Mouse (Mus musculus): ENCODE results near the gene Atp8b2.

Gene Atp8b2

GRCm38 (mm10) chr3:89961436-89961835, 1.9 kb downstream of the Atp8b2 start:
- no peak for ATAC-seq (ENCODE audit: insufficient number of reproducible peaks, low FRiP score, low TSS enrichment)

- peak; percentile 80 for ATAC-seq (ENCODE audit: insufficient number of reproducible peaks, low FRiP score, low TSS enrichment)
Observed at GRCm38 (mm10) chr3:89960469-89960868, 2.8 kb downstream of the Atp8b2 start.

- ATAC-seq (ENCODE audit: insufficient number of reproducible peaks, low FRiP score, low TSS enrichment): peak; percentile 47; the same call in 1 of the 2 replicates
Observed at GRCm38 (mm10) chr3:89959435-89959834, 3.9 kb downstream of the Atp8b2 start.

- ATAC-seq (ENCODE audit: insufficient number of reproducible peaks, low FRiP score, low TSS enrichment): no peak
Observed at GRCm38 (mm10) chr3:89957880-89958279, 5.4 kb downstream of the Atp8b2 start.

- no peak for ATAC-seq (ENCODE audit: insufficient number of reproducible peaks, low FRiP score, low TSS enrichment)
Observed at GRCm38 (mm10) chr3:89956177-89956971, 6.9 kb downstream of the Atp8b2 start.

- ATAC-seq (ENCODE audit: insufficient number of reproducible peaks, low FRiP score, low TSS enrichment): no peak
Observed at GRCm38 (mm10) chr3:89953420-89953819, 9.9 kb downstream of the Atp8b2 start.

GRCm38 (mm10) chr3:89948655-89949054, 14.7 kb downstream of the Atp8b2 start:
- ATAC-seq (ENCODE audit: insufficient number of reproducible peaks, low FRiP score, low TSS enrichment): no peak

- ATAC-seq (ENCODE audit: insufficient number of reproducible peaks, low FRiP score, low TSS enrichment): no peak
Observed at GRCm38 (mm10) chr3:89948021-89948420, 15.3 kb downstream of the Atp8b2 start.

GRCm38 (mm10) chr3:89945026-89945425, 18.3 kb downstream of the Atp8b2 start:
- no peak for ATAC-seq (ENCODE audit: insufficient number of reproducible peaks, low FRiP score, low TSS enrichment)

GRCm38 (mm10) chr3:89942894-89943293, 20.4 kb downstream of the Atp8b2 start:
- no peak for ATAC-seq (ENCODE audit: insufficient number of reproducible peaks, low FRiP score, low TSS enrichment)

- ATAC-seq (ENCODE audit: insufficient number of reproducible peaks, low FRiP score, low TSS enrichment): no peak
Observed at GRCm38 (mm10) chr3:89936495-89936894, 26.8 kb downstream of the Atp8b2 start.

- no peak for ATAC-seq (ENCODE audit: insufficient number of reproducible peaks, low FRiP score, low TSS enrichment)
Observed at GRCm38 (mm10) chr3:89932925-89933324, 30.4 kb downstream of the Atp8b2 start.

- no peak for ATAC-seq (ENCODE audit: insufficient number of reproducible peaks, low FRiP score, low TSS enrichment)
Observed at GRCm38 (mm10) chr3:89928956-89929355, 34.4 kb downstream of the Atp8b2 start.

GRCm38 (mm10) chr3:89926440-89926839, 36.9 kb downstream of the Atp8b2 start:
- no peak for ATAC-seq (ENCODE audit: insufficient number of reproducible peaks, low FRiP score, low TSS enrichment)

GRCm38 (mm10) chr3:89920711-89921110, 42.6 kb downstream of the Atp8b2 start:
- no peak for ATAC-seq (ENCODE audit: insufficient number of reproducible peaks, low FRiP score, low TSS enrichment)

GRCm38 (mm10) chr3:89917408-89917807, 45.9 kb downstream of the Atp8b2 start:
- ATAC-seq (ENCODE audit: insufficient number of reproducible peaks, low FRiP score, low TSS enrichment): no peak

GRCm38 (mm10) chr3:89916622-89917021, 46.7 kb downstream of the Atp8b2 start:
- no peak for ATAC-seq (ENCODE audit: insufficient number of reproducible peaks, low FRiP score, low TSS enrichment)

GRCm38 (mm10) chr3:89914700-89915099, 48.6 kb downstream of the Atp8b2 start:
- ATAC-seq (ENCODE audit: insufficient number of reproducible peaks, low FRiP score, low TSS enrichment): no peak

- ATAC-seq (ENCODE audit: insufficient number of reproducible peaks, low FRiP score, low TSS enrichment): peak; percentile 69
Observed at GRCm38 (mm10) chr3:89912543-89913391, 50.5 kb downstream of the Atp8b2 start, which contains the start of gene Il6ra. Il6ra (minus strand) TSS chr3:89913196.

GRCm38 (mm10) chr3:89912108-89912542, 51.2 kb downstream of the Atp8b2 start:
- no peak for ATAC-seq (ENCODE audit: insufficient number of reproducible peaks, low FRiP score, low TSS enrichment)

- no peak for ATAC-seq (ENCODE audit: insufficient number of reproducible peaks, low FRiP score, low TSS enrichment)
Observed at GRCm38 (mm10) chr3:89911207-89911606, 52.1 kb downstream of the Atp8b2 start.

All from cerebellum, adult (tissue).